Mouse (Mus musculus): ENCODE data around the gene Nphp3.
A peak's percentile ranks its signal among the peaks of the same experiment; 100 is the strongest.

Nphp3 gene

DNA sequence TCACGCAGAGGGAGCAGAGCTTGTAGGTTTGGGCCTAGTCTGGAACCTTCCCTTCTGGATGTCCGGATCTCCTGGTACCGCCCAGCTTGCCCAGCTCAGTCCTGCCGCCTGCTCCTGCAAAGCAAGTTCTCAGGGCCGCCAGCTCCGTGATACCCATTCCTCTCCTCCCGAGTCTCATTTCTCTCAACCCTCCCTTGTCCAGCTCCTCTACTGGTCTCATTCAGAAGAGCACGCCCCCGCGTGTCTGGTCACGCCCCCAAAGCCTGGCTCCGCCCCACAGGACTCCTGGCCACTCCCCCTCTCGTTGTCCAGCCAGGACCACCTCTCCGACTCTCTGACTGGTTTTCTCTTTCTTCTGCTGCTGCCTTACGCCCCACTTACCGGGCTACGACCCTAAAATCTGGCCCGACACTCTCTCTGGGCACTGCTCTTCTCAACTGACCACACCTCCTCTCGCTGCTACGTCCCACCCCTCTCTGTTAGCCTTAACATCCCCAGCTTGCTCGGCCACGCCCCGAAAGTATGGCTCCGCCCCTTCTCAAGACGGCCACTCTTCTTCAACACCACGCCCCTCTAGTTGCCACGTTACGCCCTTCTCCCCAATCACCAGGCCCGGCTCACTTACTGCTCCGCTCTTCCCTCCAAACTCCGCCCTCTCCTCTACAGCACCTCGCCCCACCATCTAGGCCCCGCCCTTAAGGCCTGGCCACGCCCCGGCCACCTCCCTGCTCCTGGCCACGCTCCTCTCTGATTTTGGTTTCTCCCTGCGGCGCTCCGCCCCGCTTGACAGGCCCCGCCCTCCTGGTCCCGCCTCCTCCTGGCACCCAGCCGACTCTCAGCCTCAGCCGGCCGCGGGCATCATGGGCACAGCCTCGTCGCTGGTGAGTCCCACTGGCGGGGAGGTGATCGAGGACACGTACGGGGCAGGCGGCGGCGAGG, at the start of gene Nphp3:
Gene Nphp3, plus strand, starts transcription at position 624 of the 939 bp plus-strand sequence.
- DNase-seq (ENCODE audit: low read depth, low spot score) = peak; percentile 100

DNA sequence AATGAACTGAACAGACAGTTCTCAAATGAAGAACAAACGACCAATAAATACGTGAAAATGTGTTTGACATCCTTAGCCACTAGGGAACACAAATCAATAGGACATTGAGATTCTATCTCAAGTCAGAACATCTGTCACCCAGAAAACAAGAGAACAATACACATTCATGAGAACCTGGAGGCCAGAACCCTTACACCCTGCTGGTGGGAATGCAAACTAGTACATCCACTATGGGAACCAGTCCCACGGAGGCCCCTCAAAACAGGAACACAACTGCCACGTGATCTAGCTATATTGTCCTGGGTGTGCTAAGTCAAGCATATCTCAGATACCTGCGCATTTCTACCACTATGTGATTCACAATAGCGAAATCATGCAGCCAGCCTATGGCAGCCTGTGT, 43.6 kb upstream of the Nphp3 start:
- peak; percentile 2 for DNase-seq (ENCODE audit: low read depth, low spot score)

DNA sequence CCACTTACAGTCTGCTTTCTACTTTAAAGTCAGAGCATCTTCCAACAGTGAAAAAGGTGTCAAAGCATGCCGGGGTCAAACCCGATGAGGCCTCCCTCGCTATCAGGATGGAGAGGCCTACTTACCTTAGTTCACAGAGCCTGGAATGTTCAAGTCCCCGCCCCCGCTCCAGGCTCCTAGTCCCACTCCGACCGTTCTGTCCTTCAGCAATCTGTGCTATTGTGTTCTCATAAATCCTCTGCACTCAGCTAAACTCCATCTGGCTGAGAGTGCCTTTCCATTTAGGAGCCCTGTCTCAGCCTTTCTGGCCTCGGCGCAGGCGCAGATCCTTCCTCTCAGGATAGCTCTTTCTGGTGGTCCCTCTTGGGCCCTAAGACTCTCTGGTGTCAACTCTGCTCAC, 42.4 kb upstream of the Nphp3 start:
- DNase-seq (ENCODE audit: low read depth, low spot score) = peak; percentile 2

DNA sequence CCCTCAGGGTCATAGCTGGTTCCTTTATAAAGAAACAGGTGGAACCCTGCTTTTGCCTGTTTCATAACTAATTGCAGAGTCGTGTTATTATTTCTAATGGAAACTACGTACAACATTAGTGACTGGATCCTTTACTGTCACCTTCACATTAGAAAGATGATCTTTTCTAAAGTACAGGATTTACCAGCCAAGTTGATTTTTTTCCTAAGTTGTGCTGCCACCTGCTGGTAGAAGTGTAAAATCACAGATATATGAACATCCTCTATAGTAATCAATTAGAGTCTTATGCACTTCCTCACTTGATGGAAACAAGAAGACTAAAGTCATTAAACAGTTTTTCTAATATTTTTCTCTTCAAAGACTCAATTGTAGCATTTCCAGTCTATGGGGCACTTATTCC, 5.8 kb upstream of the Nphp3 start:
- DNase-seq (ENCODE audit: low read depth, low spot score) = peak; percentile 72

DNA sequence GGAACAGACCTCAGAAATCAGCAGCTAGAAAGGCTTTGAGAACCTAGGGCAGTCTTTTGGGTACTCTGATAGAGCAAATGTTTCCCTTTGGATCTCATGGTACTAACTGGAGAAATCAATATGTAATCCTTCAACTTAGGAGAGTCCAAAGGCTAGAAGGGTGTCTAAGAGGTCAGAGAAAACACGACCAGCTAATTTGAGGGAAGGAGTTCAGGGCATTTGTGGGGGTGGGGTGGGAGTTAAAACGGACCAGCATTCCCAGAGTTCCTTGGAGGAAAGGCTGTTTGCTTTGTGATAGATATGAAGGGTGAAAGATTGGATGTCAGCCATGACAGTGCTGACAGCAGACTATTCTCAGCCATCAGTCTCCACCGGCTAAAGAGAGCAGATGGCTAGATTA, 1.7 kb upstream of the Nphp3 start:
- DNase-seq (ENCODE audit: low read depth, low spot score) = no peak

DNA sequence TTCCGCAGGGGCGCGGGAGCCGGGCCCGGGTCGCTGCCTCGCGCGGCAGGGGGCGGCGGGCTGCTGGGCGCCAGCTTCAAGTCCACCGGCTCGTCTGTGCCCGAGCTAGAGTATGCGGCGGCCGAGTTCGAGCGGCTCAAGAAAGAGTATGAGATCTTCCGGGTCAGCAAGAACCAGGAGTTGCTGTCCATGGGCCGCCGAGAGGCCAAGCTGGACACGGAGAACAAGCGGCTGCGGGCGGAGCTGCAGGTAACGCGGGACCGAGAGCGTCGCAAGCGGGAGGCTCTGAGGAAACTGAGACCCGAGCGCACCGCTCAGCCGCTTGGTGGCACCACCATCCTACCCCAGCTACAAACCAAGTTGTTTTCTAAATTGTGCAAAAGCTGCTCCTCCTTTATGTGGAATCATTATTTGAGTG, 578 bp downstream of the Nphp3 start:
- peak; percentile 82 for DNase-seq (ENCODE audit: low read depth, low spot score)

DNA sequence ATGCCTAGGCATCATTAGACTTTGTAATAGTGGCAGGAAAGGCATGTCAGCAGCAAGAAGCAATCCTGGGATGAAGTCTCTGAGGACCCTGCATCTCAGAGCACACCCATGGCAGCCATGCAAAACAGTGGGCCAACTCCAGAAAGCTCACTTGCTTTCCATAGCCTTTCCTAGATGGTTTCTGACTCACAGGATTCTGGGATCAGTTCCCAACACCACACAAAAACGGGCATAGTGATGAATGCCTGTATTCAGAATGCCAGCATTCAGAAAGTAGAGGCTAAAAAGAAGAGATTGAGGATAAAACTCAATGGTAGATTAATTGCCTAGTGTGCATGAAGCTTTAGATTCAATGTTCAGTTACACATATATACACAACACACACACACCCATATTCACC, 12.2 kb downstream of the Nphp3 start:
- DNase-seq (ENCODE audit: low read depth, low spot score) = no peak

DNA sequence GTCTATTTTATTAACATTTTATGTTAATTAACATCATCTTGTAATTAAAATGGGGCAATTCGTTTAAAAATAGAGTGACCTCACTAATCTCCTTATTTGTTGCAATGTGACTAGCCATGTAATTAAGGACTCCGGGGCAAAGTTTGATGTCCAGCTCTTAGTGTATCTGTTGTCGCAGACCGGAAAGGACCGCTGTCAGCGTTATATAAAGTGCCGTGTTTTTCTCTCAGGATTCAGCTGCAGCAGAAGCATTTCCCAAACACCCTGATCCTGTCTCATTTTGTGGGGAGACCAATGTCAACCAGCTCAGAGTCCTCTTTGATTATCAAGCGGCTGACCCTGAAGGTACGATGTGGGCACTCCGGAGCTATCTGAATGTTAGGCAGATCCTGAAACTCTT, 18.7 kb downstream of the Nphp3 start:
- DNase-seq (ENCODE audit: low read depth, low spot score) = no peak

DNA sequence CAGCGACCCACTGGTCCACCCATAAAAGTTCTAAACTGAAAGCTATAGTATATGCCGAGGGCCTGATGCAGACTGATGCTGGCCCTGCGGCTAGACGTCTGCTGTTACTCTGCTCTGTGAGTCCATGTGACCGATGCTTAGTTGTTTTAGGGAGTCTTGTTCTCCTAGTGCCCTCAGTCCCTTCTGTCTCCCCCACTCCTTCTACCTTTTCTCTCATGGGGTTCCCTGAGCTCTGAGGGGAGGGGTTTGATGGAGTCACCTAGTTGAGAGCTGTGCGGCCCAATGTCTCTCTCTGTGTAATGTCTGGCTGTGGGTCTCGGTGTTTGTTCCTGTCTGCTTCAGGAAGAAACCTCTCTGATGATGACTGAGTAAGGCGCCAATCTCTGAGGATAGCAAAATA, 24.8 kb downstream of the Nphp3 start:
- DNase-seq (ENCODE audit: low read depth, low spot score) = no peak

DNA sequence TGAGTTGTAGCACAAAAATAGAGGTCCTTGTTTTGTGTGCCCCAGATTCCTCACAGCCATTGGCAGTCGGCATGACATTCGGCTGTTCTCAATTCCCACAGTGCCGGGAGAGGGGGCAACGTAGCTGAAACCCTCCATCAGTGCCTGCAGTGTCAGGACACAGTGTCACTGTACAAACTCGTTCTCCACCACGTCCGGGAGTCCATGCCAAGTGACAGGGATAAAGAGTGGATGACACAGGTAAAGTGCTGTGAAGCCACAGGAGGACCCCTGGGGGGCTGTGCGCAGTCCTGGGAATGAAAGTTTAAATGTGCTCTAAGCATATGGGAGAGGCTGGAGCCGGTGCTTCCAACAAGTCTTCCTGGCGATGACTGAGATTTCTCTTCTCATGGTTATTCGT, 27.5 kb downstream of the Nphp3 start:
- DNase-seq (ENCODE audit: low read depth, low spot score) = no peak

DNA sequence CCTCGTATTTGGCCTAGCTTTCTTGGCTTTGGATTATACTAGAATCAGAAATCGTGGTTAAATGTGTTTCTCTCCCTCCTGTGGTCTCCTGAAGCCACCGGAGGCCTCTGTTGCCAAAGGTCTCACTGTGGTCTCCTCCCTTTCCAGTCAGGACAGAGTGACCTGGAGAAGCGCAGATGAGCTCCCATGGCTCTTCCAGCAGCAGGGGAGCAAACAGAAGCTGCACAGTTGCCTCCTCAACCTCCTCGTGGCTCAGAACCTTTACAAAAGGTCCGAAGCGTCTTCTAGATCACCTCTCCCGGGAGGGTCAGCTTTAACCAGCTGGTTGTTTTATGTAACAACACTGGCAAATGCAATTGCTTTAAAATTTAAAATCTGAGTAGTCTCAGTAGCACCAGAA, 31.9 kb downstream of the Nphp3 start:
- DNase-seq (ENCODE audit: low read depth, low spot score) = no peak

DNA sequence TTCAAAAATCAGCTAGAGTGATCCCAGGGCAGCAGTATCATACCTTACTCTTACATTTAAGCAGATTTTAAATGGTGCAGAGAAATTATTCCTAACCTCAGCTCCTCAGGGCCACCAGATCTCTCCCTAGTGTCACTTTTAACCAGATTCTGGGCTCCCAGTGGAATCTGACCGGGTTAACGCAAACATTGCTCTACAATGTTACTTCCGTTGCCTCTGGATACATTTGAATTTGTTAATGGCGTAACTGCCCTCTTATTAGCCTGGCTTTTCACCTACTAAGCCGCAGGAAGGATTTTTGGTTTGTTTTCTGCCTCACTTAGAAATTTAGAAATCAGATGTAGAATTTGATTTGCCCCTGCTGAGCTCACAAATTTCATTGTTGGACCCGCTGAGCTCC, 32.4 kb downstream of the Nphp3 start:
- DNase-seq (ENCODE audit: low read depth, low spot score) = no peak

DNA sequence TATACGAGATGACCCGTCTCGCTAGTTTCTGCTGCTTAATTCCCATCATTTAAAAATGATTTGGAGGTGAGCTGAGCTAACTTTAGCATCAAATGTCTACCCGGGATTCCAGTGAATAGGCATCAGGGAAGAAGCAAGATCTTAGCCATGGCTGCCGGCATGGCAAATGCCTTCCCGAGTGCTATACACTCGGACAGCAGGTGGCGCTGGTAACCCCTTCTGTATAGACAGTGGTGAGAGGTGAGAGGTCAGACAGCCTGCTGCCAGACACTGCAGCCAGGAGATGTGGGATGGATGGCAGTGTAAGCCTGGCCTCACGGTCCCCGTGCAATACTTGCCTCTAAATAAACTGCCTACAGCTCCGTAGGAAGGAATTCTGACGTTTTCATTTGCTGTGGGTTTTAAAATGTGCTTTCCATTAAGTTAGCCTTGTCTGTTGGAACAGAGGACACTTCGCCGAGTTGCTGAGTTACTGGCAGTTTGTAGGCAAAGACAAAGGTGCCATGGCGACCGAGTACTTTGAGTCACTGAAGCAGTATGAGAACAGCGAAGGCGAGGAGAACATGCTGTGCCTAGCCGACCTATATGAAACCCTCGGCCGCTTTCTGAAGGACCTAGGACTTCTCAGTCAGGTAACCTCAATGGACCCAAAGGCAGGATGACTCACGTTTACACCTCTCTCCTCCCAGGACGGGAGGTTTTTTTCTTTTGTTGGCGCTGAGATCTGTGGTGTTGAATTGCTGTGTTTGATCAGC, 33.1 kb downstream of the Nphp3 start:
- peak; percentile 87 for DNase-seq (ENCODE audit: low read depth, low spot score)

DNA sequence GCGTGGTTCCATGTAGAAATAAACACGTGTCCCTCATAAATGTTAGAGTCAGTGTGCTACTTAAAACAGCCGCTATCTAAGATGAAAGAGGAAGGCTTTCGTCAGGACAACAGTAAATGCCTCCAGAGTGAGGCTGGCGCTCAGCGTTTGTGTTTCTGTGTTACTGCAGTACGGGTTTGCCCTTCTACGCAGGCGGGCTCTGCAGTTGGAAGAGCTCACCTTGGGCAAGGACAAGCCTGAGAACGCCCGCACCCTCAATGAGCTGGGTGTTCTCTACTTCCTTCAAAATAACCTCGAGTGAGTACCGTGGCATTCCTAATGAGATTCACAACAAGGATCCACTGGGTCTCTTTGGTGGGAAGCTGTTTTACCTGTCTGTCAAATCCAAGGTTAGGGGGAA, 35.9 kb downstream of the Nphp3 start:
- DNase-seq (ENCODE audit: low read depth, low spot score) = no peak

DNA sequence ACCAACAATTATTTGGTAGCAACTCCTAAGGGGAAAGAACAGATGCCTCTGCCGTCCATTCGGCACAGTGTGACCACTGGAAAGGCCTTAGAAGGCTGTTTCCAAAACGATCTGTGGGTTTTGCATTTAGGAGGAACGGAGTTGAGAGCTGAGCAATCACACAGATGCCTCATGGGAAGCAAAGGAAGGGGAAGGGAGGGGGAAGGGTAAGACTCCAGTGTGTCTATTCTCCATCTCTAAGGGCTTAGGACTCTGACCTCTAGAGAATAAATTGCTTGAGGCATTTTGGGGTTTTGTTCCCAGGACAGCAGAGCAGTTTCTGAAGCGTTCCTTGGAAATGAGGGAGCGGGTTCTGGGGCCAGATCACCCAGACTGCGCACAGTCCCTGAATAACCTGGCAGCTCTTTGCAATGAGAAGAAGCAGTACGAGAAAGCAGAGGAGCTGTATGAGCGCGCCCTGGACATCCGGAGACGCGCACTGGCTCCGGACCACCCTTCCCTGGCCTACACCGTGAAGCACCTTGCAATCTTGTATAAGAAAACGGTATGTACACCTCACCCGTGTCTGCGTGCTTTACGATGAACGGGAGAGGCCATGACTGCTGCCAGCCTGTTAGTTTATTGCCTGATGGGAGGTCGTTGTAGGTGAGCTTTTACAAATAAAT, 36.8 kb downstream of the Nphp3 start:
- DNase-seq (ENCODE audit: low read depth, low spot score) = no peak

DNA sequence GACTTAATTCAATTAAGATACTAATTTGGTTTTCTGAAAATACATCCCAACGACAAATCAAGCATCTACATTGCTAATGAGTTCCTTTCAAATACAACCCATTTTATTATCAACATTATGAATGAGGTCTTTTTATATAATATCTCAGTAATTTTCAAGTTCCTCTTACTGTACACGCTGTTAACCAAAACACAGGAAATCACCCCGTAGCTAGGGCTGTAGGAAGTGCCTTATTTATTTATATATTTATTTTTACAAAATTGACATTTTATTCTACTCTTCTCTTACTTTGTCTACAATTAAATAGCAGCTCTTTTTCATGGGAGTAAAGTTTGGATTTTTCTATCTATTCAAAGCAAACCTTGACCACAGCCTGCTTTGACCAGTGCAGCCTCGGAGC, 37.4 kb downstream of the Nphp3 start:
- no peak for DNase-seq (ENCODE audit: low read depth, low spot score)

DNA sequence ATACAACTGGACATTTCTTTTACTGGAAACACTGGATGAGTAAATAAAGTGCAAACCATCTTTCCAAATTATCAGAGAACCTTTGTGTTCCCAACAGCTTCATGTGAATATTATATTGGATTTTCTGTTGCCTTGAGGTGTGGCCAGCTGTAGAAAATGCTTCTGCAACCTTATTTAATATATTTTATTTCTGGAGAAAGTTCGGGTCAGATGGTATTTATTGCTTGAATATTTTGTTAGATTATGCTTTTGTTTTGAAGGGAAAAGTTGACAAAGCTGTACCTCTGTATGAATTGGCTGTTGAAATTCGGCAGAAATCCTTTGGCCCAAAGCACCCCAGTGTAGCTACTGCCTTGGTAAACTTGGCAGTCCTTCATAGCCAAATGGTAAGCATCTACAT, 38.0 kb downstream of the Nphp3 start, which contains the start of gene Gm28305:
Gene Gm28305, plus strand, starts transcription at position 301 of the 400 bp plus-strand sequence.
- DNase-seq (ENCODE audit: low read depth, low spot score) = no peak

DNA sequence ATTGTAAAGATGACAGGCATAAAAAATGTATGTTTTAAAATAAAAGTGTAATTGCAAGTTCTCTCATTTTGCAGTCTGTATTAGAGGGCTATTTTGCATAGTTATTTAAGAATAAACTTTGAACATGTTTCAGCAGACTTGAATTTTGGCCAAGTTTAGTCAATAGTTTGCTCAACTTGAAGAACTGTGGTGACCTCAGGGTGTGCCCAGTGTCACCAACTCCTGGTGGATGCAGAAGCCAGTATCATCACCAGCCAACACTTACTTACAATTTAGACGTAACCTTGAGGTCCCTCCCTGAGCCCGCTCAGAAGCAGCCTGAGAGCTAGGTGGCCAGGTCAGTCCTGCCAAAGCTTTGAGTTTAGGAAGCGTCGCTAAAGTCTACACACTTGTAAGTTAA, 41.3 kb downstream of the Nphp3 start:
- DNase-seq (ENCODE audit: low read depth, low spot score) = no peak

DNA sequence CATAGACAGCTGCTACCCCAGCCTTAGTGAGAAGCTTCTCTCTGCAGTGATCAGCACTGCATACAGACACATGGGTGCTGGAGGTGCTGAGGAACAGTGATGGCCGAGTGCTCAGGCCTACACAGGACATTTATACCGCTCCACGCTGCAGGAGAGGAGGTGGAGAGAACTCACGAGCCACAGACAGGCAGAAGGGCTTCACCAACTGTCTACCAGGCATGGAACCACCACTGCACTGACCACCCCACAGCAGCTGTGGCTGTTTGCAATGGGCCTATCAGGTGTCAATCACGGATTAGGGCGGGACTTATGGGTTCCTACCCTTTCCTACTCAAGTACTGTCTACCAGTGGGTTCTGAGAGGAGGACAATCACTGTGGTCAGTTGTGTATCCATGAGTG, 48.7 kb downstream of the Nphp3 start:
- no peak for DNase-seq (ENCODE audit: low read depth, low spot score)

DNA sequence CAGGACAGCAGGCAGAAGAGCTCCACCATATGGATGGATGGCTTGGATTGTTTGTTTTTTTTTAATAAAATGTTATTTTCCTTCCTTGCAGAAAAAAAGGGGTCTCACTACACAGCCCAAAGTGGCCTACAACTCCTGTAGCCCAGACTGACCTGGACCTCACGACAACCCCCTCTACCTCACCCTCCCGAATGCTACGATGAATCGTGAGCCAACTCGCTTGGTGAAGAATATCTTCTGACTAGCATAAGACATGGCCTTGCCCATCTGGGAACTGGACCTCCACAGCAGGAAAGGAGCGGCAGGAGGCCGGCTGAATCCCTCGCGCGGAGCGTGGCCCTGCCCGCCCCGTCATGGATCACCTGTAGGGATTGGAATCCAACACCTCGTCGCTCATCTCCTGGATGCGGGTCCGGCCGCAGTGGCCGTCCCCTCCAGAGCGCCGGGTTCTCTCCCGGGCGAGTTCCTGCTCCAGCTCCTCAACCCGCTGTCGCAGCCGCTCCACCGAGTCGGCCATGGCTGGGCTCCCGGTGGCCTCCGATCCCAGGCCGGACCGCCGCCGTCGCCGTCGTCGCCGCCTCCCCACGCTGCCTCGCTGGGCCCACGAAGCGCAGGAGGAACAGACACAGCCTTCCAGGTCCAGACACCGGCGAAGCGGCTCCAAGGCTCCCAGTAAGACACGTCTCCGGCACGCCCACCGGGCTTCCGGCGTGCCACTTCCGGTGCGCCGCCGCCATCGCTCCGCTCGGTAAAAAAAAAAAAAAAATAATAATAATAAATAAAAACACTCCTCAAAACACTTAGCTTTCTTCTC, 60.3 kb downstream of the Nphp3 start, which contains the start of gene Uba5:
Gene Uba5, minus strand, starts transcription at position 705 of the 814 bp plus-strand sequence.
- DNase-seq (ENCODE audit: low read depth, low spot score) = peak; percentile 85

DNA sequence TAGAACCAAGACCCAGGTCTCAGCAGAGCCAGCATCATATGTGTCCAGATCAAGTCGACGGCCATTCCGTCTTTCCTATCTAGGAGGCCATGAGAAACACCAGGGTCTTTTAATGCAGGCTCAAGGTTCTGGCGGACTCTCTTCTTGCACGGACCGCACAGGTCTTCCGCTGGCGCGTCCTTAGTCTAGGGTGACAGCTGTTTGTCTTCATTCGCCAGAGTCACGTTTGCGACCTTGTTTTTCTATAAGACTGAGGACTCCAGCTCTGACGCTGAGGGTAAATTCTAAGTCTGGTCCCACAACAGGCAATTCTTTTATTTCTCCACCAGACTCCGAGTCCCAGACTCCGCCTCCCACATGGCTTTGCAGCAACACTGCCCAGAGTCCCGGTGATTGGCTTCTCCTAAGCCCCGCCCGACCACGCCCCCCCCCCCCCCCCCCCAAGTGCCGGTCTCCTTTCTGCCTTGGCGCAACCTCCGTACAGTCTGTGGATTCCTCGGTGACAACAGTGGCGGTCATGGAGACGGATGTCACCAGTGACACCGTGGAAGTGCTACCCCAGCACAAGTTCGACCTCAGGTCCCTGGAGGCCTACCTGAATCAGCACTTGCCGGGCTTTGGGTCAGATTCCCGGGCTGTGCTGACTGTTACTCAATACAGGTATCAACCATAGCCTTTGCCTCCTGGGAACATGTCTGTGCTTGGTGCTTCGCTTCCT, 61.1 kb downstream of the Nphp3 start, which contains the start of gene Acad11:
Gene Acad11, plus strand, starts transcription at position 134 of the 718 bp plus-strand sequence.
- DNase-seq (ENCODE audit: low read depth, low spot score) = peak; percentile 92
